Mouse (Mus musculus) neural tube, embryonic 14.5 days (tissue): ENCODE data around the gene Samd13. TPM values are rescaled to one million over a fixed set of nuclear protein-coding genes. Genes with fewer than 3 reads are reported as not detected.

Source experiments
- ATAC-seq: fragments of 200-750 bp; cut with Nextera tagmentation; 2 replicates; pipeline ENCODE4 v1.8.0; 2017; ENCODE audit warnings: low read depth, mild to moderate bottlenecking, moderate TSS enrichment, moderate library complexity
- H3K27ac ChIP-seq: fragments of 300-500 bp; sonication (generic); 2 replicates; pipeline ENCODE4 v1.5.1; 2014; ENCODE audit warnings: low read depth, mild to moderate bottlenecking, control low read depth, low read length, moderate library complexity, mixed read lengths
- H3K27me3 ChIP-seq: fragments of 300-500 bp; sonication (generic); 2 replicates; pipeline ENCODE4 v1.6.1; 2014; ENCODE audit warnings: low read length; ENCODE audit not compliant: control insufficient read depth, insufficient read depth
- H3K36me3 ChIP-seq: fragments of 300-500 bp; sonication (generic); 2 replicates; pipeline ENCODE4 v1.6.1; 2014; ENCODE audit warnings: low read length, mixed read lengths; ENCODE audit not compliant: control insufficient read depth, insufficient read depth
- H3K4me1 ChIP-seq: fragments of 300-500 bp; sonication (generic); 2 replicates; pipeline ENCODE4 v1.6.1; 2014; ENCODE audit warnings: low read length; ENCODE audit not compliant: control insufficient read depth, insufficient read depth
- H3K4me2 ChIP-seq: fragments of 300-500 bp; sonication (generic); 2 replicates; pipeline ENCODE4 v1.6.1; 2014; ENCODE audit warnings: mild to moderate bottlenecking, low read depth, low read length, control low read depth
- H3K4me3 ChIP-seq: fragments of 300-500 bp; sonication (generic); 2 replicates; pipeline ENCODE4 v1.5.1; 2014; ENCODE audit warnings: low read depth, low read length, control low read depth, mixed read lengths
- H3K9ac ChIP-seq: fragments of 300-500 bp; sonication (generic); replicated peaks from 2 replicates; pipeline ENCODE4 v1.6.1; 2014; ENCODE audit warnings: low read depth, mild to moderate bottlenecking, control low read depth, low read length, mixed read lengths
- H3K9me3 ChIP-seq: fragments of 300-500 bp; sonication (generic); 2 replicates; pipeline ENCODE4 v1.6.1; 2016; ENCODE audit warnings: low read length; ENCODE audit not compliant: control insufficient read depth
- WGBS: fragments of 180-500 bp; shearing (Covaris S2); extraction: QIAGEN DNeasy Blood & Tissue Kit; methylation state at CpG from one replicate; pipeline ENCODE4 v1.1.7; 2014; 5-methylcytosine and 5-hydroxymethylcytosine counted together
- polyA plus RNA-seq: library from polyadenylated mRNA; unstranded; fragments of >200 nt; fragmentation: Nextera tagmentation; extraction: Ambion mirVana; gene quantifications from 2 replicates; pipeline ENCODE4 v1.2.1, GENCODE M21; 2014

Samd13 gene
- polyA plus RNA-seq, 1 experiment from 2014 or later = 0.43 TPM

DNA sequence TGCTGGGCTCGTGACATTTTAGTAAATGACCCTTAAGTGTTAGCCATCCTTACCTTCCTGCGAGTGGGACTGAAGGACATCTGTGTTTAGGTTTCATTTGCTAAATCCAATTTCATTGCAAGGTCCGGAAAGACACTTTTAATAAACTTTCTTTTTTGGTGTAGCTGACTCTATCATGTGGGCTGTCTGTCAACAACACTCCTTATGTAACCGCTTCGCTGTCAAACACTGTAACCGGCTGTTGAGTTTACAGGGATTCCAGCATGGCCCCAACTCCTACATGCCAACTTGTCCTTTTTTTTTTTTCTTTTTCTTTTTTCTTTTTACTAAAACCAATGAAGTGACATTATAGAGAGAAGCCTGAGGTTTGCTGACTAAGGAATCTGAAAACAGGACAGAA lies 87.0 kb downstream of the Samd13 start:
- Histone ChIP-seq H3K4me3 (no peak overlapping the region), H3K36me3 (no peaks in the 10 kb centered on the region), H3K9me3 (no peaks in the 10 kb centered on the region), H3K4me2 (no peak overlapping the region), H3K27me3 (no peaks in the 10 kb centered on the region), H3K4me1 (no peaks in the 10 kb centered on the region), H3K27ac (no peak overlapping the region), H3K9ac (no peak overlapping the region)
- 90% methylated on average over 6 of the region's 6 CpGs for WGBS
- no peak for ATAC-seq

DNA sequence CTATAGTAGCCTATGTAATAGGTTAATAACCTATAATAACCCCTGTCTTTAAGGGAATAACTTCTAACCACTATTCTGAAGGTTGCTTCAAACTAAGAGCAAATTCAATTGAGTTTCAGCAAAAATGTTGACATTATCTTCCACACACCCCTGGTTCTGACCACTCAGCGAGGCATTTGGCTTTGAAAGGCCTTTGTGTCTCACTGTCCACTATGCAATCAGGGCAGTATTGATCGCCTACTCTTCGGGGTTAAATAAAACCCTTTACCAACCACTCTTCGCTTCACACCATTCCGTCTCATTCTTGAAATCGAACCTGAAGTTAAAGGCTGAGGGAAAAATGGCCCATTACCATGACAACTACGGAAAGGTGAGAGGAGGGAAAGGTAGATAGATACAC lies 88.5 kb downstream of the Samd13 start:
- Histone ChIP-seq H3K27ac (no peak overlapping the region), H3K9me3 (no peaks in the 10 kb centered on the region), H3K4me3 (no peak overlapping the region), H3K4me1 (no peaks in the 10 kb centered on the region), H3K27me3 (no peaks in the 10 kb centered on the region), H3K36me3 (no peaks in the 10 kb centered on the region), H3K4me2 (no peak overlapping the region), H3K9ac (no peak overlapping the region)
- ATAC-seq = no peak
- WGBS = 88% methylated on average over 7 of the region's 7 CpGs

DNA sequence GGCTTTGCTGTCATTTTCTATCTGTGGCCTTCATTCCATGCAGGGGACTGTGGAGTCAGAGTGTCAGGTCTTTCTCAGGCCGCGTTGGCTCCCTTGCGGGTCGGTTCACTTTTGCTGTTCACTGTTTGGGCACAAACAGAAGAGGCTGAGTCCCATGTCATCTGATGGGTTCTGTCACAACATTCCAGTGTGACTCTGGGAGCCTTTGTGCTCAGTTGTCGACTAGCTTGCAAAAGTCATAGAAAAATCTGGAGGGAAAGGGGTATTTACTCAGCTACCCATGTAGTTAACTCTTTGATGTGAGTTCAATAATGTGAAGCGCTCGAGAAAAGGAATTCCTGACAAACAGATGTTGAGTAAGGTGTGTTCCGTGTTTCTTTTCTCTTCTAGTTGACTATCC lies 89.0 kb downstream of the Samd13 start:
- ATAC-seq = no peak
- Histone ChIP-seq H3K4me1 (no peaks in the 10 kb centered on the region), H3K4me3 (no peak overlapping the region), H3K4me2 (no peak overlapping the region), H3K36me3 (no peaks in the 10 kb centered on the region), H3K9ac (no peak overlapping the region), H3K27ac (no peak overlapping the region), H3K9me3 (no peaks in the 10 kb centered on the region), H3K27me3 (no peaks in the 10 kb centered on the region)
- whole genome bisulfite sequencing = 89% methylated on average over 8 of the region's 8 CpGs

DNA sequence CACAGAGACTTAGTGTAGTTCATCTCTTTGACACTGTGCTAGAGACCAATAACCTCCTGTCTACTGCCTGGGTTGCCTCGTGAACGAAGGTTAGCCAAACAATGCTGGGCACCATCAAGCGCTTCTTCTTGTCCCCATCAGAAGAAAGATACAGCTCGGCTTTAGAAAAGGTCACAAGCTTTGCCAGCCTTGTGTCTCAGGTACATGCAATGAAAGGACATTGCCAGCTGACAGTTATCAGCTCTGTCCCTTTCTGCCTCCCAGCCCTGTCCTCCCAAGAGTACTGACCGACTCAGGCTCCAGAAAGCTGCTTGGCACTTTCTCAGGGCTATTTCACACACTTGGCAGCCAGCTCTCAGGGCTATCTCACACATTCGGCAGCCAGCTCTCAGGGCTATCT lies 90.0 kb downstream of the Samd13 start:
- Histone ChIP-seq H3K4me3 (no peak overlapping the region), H3K27ac (no peak overlapping the region), H3K9ac (no peak overlapping the region), H3K36me3 (no peaks in the 10 kb centered on the region), H3K4me1 (no peaks in the 10 kb centered on the region), H3K4me2 (no peak overlapping the region), H3K27me3 (no peaks in the 10 kb centered on the region), H3K9me3 (no peaks in the 10 kb centered on the region)
- 91% methylated on average over 6 of the region's 6 CpGs for WGBS
- ATAC-seq = no peak

Other genes starting within 250 kb of the Samd13 start
- 5.3 and 6.6 TPM in 2 replicates for gene Ctbs, start 235.8 kb downstream of the Samd13 start, polyA plus RNA-seq
- gene Spata1, start 185.8 kb downstream of the Samd13 start, polyA plus RNA-seq = 5.5 and 6.2 TPM in 2 replicates
- gene Gng5, start 185.8 kb downstream of the Samd13 start, polyA plus RNA-seq = 276 and 331 TPM in 2 replicates
- 40.0 and 43.8 TPM in 2 replicates for gene Rpf1, start 164.2 kb downstream of the Samd13 start, polyA plus RNA-seq
- not detected in 2 replicates for gene Uox, start 115.2 kb downstream of the Samd13 start, polyA plus RNA-seq
- not detected in 2 replicates for gene Dnase2b, start 70.0 kb downstream of the Samd13 start, polyA plus RNA-seq
- 0.13 TPM in 1 of 2 replicates, not detected in the other for gene 4930503B20Rik, start 34.3 kb downstream of the Samd13 start, polyA plus RNA-seq
- gene Prkacb, start 127.4 kb upstream of the Samd13 start, polyA plus RNA-seq = 228 and 234 TPM in 2 replicates
- gene Ttll7, start 166.8 kb upstream of the Samd13 start, polyA plus RNA-seq = 11.2 and 16.1 TPM in 2 replicates